Mouse (Mus musculus): ENCODE results near the gene Camk2n1. TPM values are rescaled to one million over a fixed set of nuclear protein-coding genes. Genes with fewer than 3 reads are reported as not detected.

Camk2n1 gene
- total RNA-seq, 4 experiments from 2014 or later = 10.8 to 12.7 (median 11.1) TPM

Other genes with a start within 250 kb of the Camk2n1 start
- gene Hp1bp3, start 238.0 kb upstream of the Camk2n1 start, total RNA-seq (2022) = 10 to 100 TPM; 81.4 to 89.4 (median 84.4) TPM
- gene Sh2d5, start 203.9 kb upstream of the Camk2n1 start, total RNA-seq (2022) = under 1 TPM in 1 of 4 experiments, not detected in 3; 0.50 TPM
- under 1 TPM in 3 of 4 experiments, not detected in 1; 0.11 to 0.22 (median 0.14) TPM for gene Kif17, start 203.9 kb upstream of the Camk2n1 start, total RNA-seq (2022)
- gene Ddost, start 149.6 kb upstream of the Camk2n1 start, total RNA-seq (2022) = 10 to 100 TPM; 63.3 to 65.5 (median 64.3) TPM
- 100 to 1,000 TPM; 791 to 970 (median 864) TPM for gene Pink1, start 128.0 kb upstream of the Camk2n1 start, total RNA-seq (2022)
- 1 to 10 TPM; 2.1 to 3.2 (median 2.8) TPM for gene Cda, start 86.3 kb upstream of the Camk2n1 start, total RNA-seq (2022)
- not detected for gene Fam43b, start 57.8 kb upstream of the Camk2n1 start, total RNA-seq (2022)
- 10 to 100 TPM; 72.0 to 84.5 (median 75.5) TPM for gene Mul1, start 19.6 kb upstream of the Camk2n1 start, total RNA-seq (2022)
- gene Vwa5b1, start 181.6 kb downstream of the Camk2n1 start, total RNA-seq (2022) = not detected